Mouse (Mus musculus) kidney, adult 2 months (tissue): Measurements from ENCODE around the gene Akt1s1.
A peak's percentile ranks its signal among the peaks of the same experiment; 100 is the strongest.

Experiments used
- CTCF ChIP-seq: fragments of 200-500 bp; conservative IDR thresholded peaks from 2 replicates; pipeline ENCODE4 v1.5.1; 2011; ENCODE audit warnings: low read depth, mild to moderate bottlenecking, control low read depth, low read length, moderate library complexity, mixed read lengths; ENCODE audit not compliant: insufficient read depth, insufficient read length
- POLR2A ChIP-seq: fragments of 200-500 bp; IDR thresholded peaks from one replicate; pipeline ENCODE4 v1.6.1; 2011; ENCODE audit warnings: low read depth, low read length, control low read depth

GRCm38 (mm10) chr7:44824872-44825271 lies 23.9 kb upstream of the Akt1s1 start:
- TF ChIP-seq POLR2A: no peak
- TF ChIP-seq CTCF: peak; percentile 90
